ENCODE assay signal across 23 mouse cellular contexts in genomic region chr13:106643302-106643975, GRCm38 (mm10).
DNase-seq lines count a peak whose midpoint lies in the region; ATAC-seq and TF ChIP-seq lines count a peak whose summit lies in the region.
"Had no signal": no experiment of that assay in that cellular context is flagged by ENCODE, and none has a peak within 500 bp of the region (broad histone marks: within the 10 kb centered on the region; RNA-seq: fewer than 3 reads in every experiment).

No protein-coding gene starts in this region.

- H3K4me3 ChIP-seq in hindbrain, postnatal 0 days (ENCODE audit: low read length): no peak overlapping the region
- no peak overlapping the region for H3K4me3 ChIP-seq in hindbrain, embryonic 13.5 days
- no peak overlapping the region for H3K4me3 ChIP-seq in midbrain, embryonic 16.5 days (ENCODE audit: low read depth, low read length)
- H3K4me3 ChIP-seq in gastrocnemius, adult 2 months: no peak overlapping the region
- H3K4me3 ChIP-seq: embryonic facial prominence, embryonic 12.5 days; embryonic facial prominence, embryonic 15.5 days; forebrain, embryonic 12.5 days; forebrain, embryonic 15.5 days; intestine, embryonic 15.5 days had no signal

- no peak for TF ChIP-seq POLR2A in brain, embryonic 14.5 days (IDR thresholded peaks at IDR 0.05; ENCODE audit: borderline replicate concordance, extremely low read depth, insufficient read depth, insufficient read length, poor library complexity, severe bottlenecking)

- peak; percentile 64; the same call in 1 of the 2 replicates for ATAC-seq in hindbrain, postnatal 0 days
- no peak for ATAC-seq in hindbrain, embryonic 13.5 days (ENCODE audit: low FRiP score)
- ATAC-seq in midbrain, embryonic 16.5 days: peak; percentile 76
- ATAC-seq: CD4-positive, CD25-positive, alpha-beta regulatory T cell, adult 4 months; forebrain, embryonic 15.5 days; intestine, embryonic 15.5 days had no signal

- H3K4me1 ChIP-seq in hindbrain, postnatal 0 days (ENCODE audit: insufficient read depth, low read length): 0 out of 2 replicates have a peak, but pooled peaks cover 3% of the 10 kb centered on the region
- H3K4me1 ChIP-seq in hindbrain, embryonic 13.5 days (replicated peaks): no peaks in the 10 kb centered on the region
- peaks cover 3% of the 10 kb centered on the region; the same call in 1 of the 2 replicates for H3K4me1 ChIP-seq in midbrain, embryonic 16.5 days (ENCODE audit: control insufficient read depth, insufficient read depth, low read length)
- H3K4me1 ChIP-seq: embryonic facial prominence, embryonic 12.5 days; embryonic facial prominence, embryonic 15.5 days; forebrain, embryonic 12.5 days; forebrain, embryonic 15.5 days; intestine, embryonic 15.5 days had no signal

- no peaks in the 10 kb centered on the region for H3K9me3 ChIP-seq in hindbrain, postnatal 0 days (ENCODE audit: low read length)
- H3K9me3 ChIP-seq in hindbrain, embryonic 13.5 days: no peaks in the 10 kb centered on the region
- H3K9me3 ChIP-seq in midbrain, embryonic 16.5 days (replicated peaks; ENCODE audit: control insufficient read depth, low read length, poor library complexity, severe bottlenecking): no peaks in the 10 kb centered on the region
- H3K9me3 ChIP-seq: embryonic facial prominence, embryonic 12.5 days; embryonic facial prominence, embryonic 15.5 days; forebrain, embryonic 12.5 days; forebrain, embryonic 15.5 days; intestine, embryonic 15.5 days had no signal

- 68% methylated on average over 5 of the region's 5 CpGs for WGBS in hindbrain, postnatal 0 days
- 77% methylated on average over 5 of the region's 5 CpGs for WGBS in hindbrain, embryonic 13.5 days
- 68% methylated on average over 5 of the region's 5 CpGs for WGBS in midbrain, embryonic 16.5 days

- H3K27me3 ChIP-seq in hindbrain, postnatal 0 days (ENCODE audit: insufficient read depth, low read length): no peaks in the 10 kb centered on the region
- H3K27me3 ChIP-seq in hindbrain, embryonic 13.5 days: no peaks in the 10 kb centered on the region
- H3K27me3 ChIP-seq in midbrain, embryonic 16.5 days (ENCODE audit: control insufficient read depth, insufficient read depth, low read depth, low read length): no peaks in the 10 kb centered on the region
- H3K27me3 ChIP-seq: embryonic facial prominence, embryonic 12.5 days; embryonic facial prominence, embryonic 15.5 days; forebrain, embryonic 12.5 days; forebrain, embryonic 15.5 days; intestine, embryonic 15.5 days had no signal

- no peak overlapping the region for H3K4me2 ChIP-seq in hindbrain, postnatal 0 days (ENCODE audit: low read depth, low read length)
- no peak overlapping the region for H3K4me2 ChIP-seq in hindbrain, embryonic 13.5 days
- no peak overlapping the region for H3K4me2 ChIP-seq in midbrain, embryonic 16.5 days (ENCODE audit: low read length)
- H3K4me2 ChIP-seq: embryonic facial prominence, embryonic 12.5 days; embryonic facial prominence, embryonic 15.5 days; forebrain, embryonic 12.5 days; forebrain, embryonic 15.5 days; heart, embryonic 11.5 days; hindbrain, embryonic 14.5 days; intestine, embryonic 15.5 days had no signal

- peak; percentile 7 for DNase-seq in hindbrain, postnatal 0 days (ENCODE audit: low spot score)
- peak; percentile 12 for DNase-seq in brain, adult 2 months (ENCODE audit: low read depth, low spot score)
- DNase-seq in brain, embryonic 14.5 days (ENCODE audit: low read depth): peak; percentile 41
- DNase-seq in lung, postnatal 25 days (ENCODE audit: low spot score): no peak
- DNase-seq in gastrocnemius, adult 2 months: no peak
- DNase-seq: adrenal gland, adult 2 months; adrenal gland, postnatal 14 days; cerebellum, adult 11 months; cerebellum, adult 2 months; cerebellum, adult 9-11 months; cerebellum, postnatal 25 days; gastrocnemius, postnatal 14 days; heart, adult 11 months had no signal

- intact Hi-C loops in gastrocnemius, adult 2 months (cut with DNase I): no loop called here

- no peak overlapping the region for H3K9ac ChIP-seq in hindbrain, postnatal 0 days (replicated peaks; ENCODE audit: low read length)
- no peak overlapping the region for H3K9ac ChIP-seq in hindbrain, embryonic 13.5 days
- H3K9ac ChIP-seq in midbrain, embryonic 16.5 days (ENCODE audit: low read depth, low read length): no peak overlapping the region
- H3K9ac ChIP-seq: embryonic facial prominence, embryonic 12.5 days; embryonic facial prominence, embryonic 15.5 days; forebrain, embryonic 12.5 days; forebrain, embryonic 15.5 days; hindbrain, embryonic 14.5 days; intestine, embryonic 15.5 days had no signal

- H3K36me3 ChIP-seq in hindbrain, postnatal 0 days (ENCODE audit: insufficient read depth, low read length): no peaks in the 10 kb centered on the region
- no peaks in the 10 kb centered on the region for H3K36me3 ChIP-seq in hindbrain, embryonic 13.5 days
- no peaks in the 10 kb centered on the region for H3K36me3 ChIP-seq in midbrain, embryonic 16.5 days (ENCODE audit: control insufficient read depth, insufficient read depth, low read length)
- H3K36me3 ChIP-seq: embryonic facial prominence, embryonic 12.5 days; embryonic facial prominence, embryonic 15.5 days; forebrain, embryonic 12.5 days; forebrain, embryonic 15.5 days; intestine, embryonic 15.5 days had no signal

- TF ChIP-seq CTCF in hindbrain, postnatal 0 days (IDR thresholded peaks at IDR 0.05; ENCODE audit: low read depth): no peak
- TF ChIP-seq CTCF in brain, embryonic 14.5 days (IDR thresholded peaks at IDR 0.05; ENCODE audit: borderline replicate concordance, extremely low read depth, insufficient read depth, insufficient read length): no peak
- no peak for TF ChIP-seq CTCF in gastrocnemius, adult 2 months (IDR thresholded peaks at IDR 0.05)

- H3K27ac ChIP-seq in hindbrain, postnatal 0 days: no peak overlapping the region
- H3K27ac ChIP-seq in hindbrain, embryonic 13.5 days: no peak overlapping the region
- no peak overlapping the region for H3K27ac ChIP-seq in midbrain, embryonic 16.5 days (ENCODE audit: low read length)
- H3K27ac ChIP-seq in gastrocnemius, adult 2 months: no peak overlapping the region
- H3K27ac ChIP-seq: embryonic facial prominence, embryonic 12.5 days; embryonic facial prominence, embryonic 15.5 days; forebrain, embryonic 12.5 days; forebrain, embryonic 15.5 days; hindbrain, embryonic 14.5 days; intestine, embryonic 15.5 days had no signal

Comparison
In these comparisons a context has a peak if more than half of its experiments do, and no peak if none do; other contexts are left out.
1. DNase-seq: peak in hindbrain, postnatal 0 days (single experiment), brain, adult 2 months (single experiment) and brain, embryonic 14.5 days (single experiment); none in lung, postnatal 25 days (single experiment) and gastrocnemius, adult 2 months (single experiment).